Mouse (Mus musculus) thymus, adult 2 months (tissue): ENCODE measurements around the gene Ccnyl1. TPM values are rescaled to one million over a fixed set of nuclear protein-coding genes. Genes with fewer than 3 reads are reported as not detected.

Experiments used
- DNase-seq: peaks from one replicate; pipeline ENCODE4 v3.0.0; 2021
- H3K27ac ChIP-seq: fragments of 200-500 bp; 2 replicates; pipeline ENCODE4 v1.5.1; 2012; ENCODE audit warnings: low read length, control low read depth; ENCODE audit not compliant: control insufficient read depth, insufficient read depth
- H3K27me3 ChIP-seq: fragments of 200-500 bp; 2 replicates; pipeline ENCODE4 v1.6.1; 2012; ENCODE audit warnings: mild to moderate bottlenecking, low read length, moderate library complexity, mixed read lengths; ENCODE audit not compliant: control insufficient read depth, insufficient read depth
- H3K36me3 ChIP-seq: fragments of 200-500 bp; 2 replicates; pipeline ENCODE4 v1.6.1; 2012; ENCODE audit warnings: mild to moderate bottlenecking, low read length, moderate library complexity; ENCODE audit not compliant: control insufficient read depth, insufficient read depth
- H3K4me1 ChIP-seq: fragments of 200-500 bp; replicated peaks from 2 replicates; pipeline ENCODE4 v1.6.1; 2012; ENCODE audit warnings: low read length; ENCODE audit not compliant: control insufficient read depth, insufficient read depth
- H3K4me3 ChIP-seq: fragments of 200-500 bp; 2 replicates; pipeline ENCODE4 v1.5.1; 2012; ENCODE audit warnings: mild to moderate bottlenecking, low read length, control low read depth, moderate library complexity; ENCODE audit not compliant: control insufficient read depth, insufficient read depth
- CTCF ChIP-seq: fragments of 200-500 bp; IDR thresholded peaks from 2 replicates; pipeline ENCODE4 v1.5.1; 2012; ENCODE audit warnings: mild to moderate bottlenecking, control low read depth, low read length, moderate library complexity, borderline replicate concordance; ENCODE audit not compliant: control insufficient read depth, poor library complexity, insufficient read depth; ENCODE audit errors: extremely low read depth
- POLR2A ChIP-seq: fragments of 200-500 bp; IDR thresholded peaks from 2 replicates; pipeline ENCODE4 v1.6.1; 2012; ENCODE audit warnings: mild to moderate bottlenecking, low read length, control low read depth, moderate library complexity; ENCODE audit not compliant: control insufficient read depth, poor library complexity, insufficient read depth; ENCODE audit errors: extremely low read depth
- WGBS: fragments of 180-500 bp; shearing (Covaris S2); methylation state at CpG from one replicate; pipeline ENCODE4 v1.1.7; 2018; 5-methylcytosine and 5-hydroxymethylcytosine counted together
- polyA plus RNA-seq: library from polyadenylated mRNA; depleted of rRNA; stranded (reverse); fragments of >200 nt; gene quantifications from 2 replicates; pipeline ENCODE4 v1.2.3, GENCODE M21; 2012

Gene Ccnyl1
- polyA plus RNA-seq, 1 experiment, result 13.2 TPM

GRCm38 (mm10) chr1:64731341-64732020 is 41.2 kb downstream of the Ccnyl1 start:
- no peak for DNase-seq
- no peak overlapping the region for H3K4me3 ChIP-seq
- WGBS, result 94% methylated on average over 16 of the region's 16 CpGs
- H3K4me1 ChIP-seq, result peaks cover 16% of the 10 kb centered on the region
- no peak for TF ChIP-seq POLR2A
- no peaks in the 10 kb centered on the region for H3K36me3 ChIP-seq
- no peak overlapping the region for H3K27ac ChIP-seq
- no peaks in the 10 kb centered on the region for H3K27me3 ChIP-seq

GRCm38 (mm10) chr1:64732161-64732560 is 41.9 kb downstream of the Ccnyl1 start:
- peaks cover 17% of the 10 kb centered on the region for H3K4me1 ChIP-seq
- H3K36me3 ChIP-seq, result no peaks in the 10 kb centered on the region
- TF ChIP-seq POLR2A, result no peak
- no peak for TF ChIP-seq CTCF
- 97% methylated on average over 10 of the region's 10 CpGs for WGBS
- H3K27ac ChIP-seq, result no peak overlapping the region
- no peaks in the 10 kb centered on the region for H3K27me3 ChIP-seq
- no peak for DNase-seq
- no peak overlapping the region for H3K4me3 ChIP-seq

GRCm38 (mm10) chr1:64732637-64733200 is 42.5 kb downstream of the Ccnyl1 start:
- no peak overlapping the region for H3K4me3 ChIP-seq

GRCm38 (mm10) chr1:64733453-64734245 is 43.4 kb downstream of the Ccnyl1 start:
- H3K4me1 ChIP-seq, result peaks cover 20% of the 10 kb centered on the region
- WGBS, result 95% methylated on average over 11 of the region's 11 CpGs

More at GRCm38 (mm10) chr1:64732637-64733200, 42.5 kb downstream of the Ccnyl1 start:
- WGBS, result 93% methylated on average over 7 of the region's 7 CpGs
- no peaks in the 10 kb centered on the region for H3K27me3 ChIP-seq
- no peak for TF ChIP-seq CTCF
- no peak for TF ChIP-seq POLR2A
- H3K27ac ChIP-seq, result no peak overlapping the region
- no peak for DNase-seq
- H3K36me3 ChIP-seq, result no peaks in the 10 kb centered on the region
- peaks cover 17% of the 10 kb centered on the region for H3K4me1 ChIP-seq

GRCm38 (mm10) chr1:64734771-64735750 is 44.8 kb downstream of the Ccnyl1 start:
- Histone ChIP-seq H3K4me1 (peaks cover 23% of the 10 kb centered on the region), H3K27me3 (no peaks in the 10 kb centered on the region), H3K4me3 (peak overlapping the region; percentile 27), H3K27ac (no peak overlapping the region), H3K36me3 (no peaks in the 10 kb centered on the region)
- DNase-seq, result no peak
- TF ChIP-seq POLR2A (0 out of 2 replicates have a peak, but pooled peaks have one; percentile 22), CTCF (no peak)
- 70% methylated on average over 58 of the region's 58 CpGs for WGBS

More at GRCm38 (mm10) chr1:64733453-64734245, 43.4 kb downstream of the Ccnyl1 start:
- no peak for DNase-seq
- no peak overlapping the region for H3K27ac ChIP-seq
- no peaks in the 10 kb centered on the region for H3K36me3 ChIP-seq
- no peak overlapping the region for H3K4me3 ChIP-seq
- TF ChIP-seq CTCF (no peak), POLR2A (no peak)
- no peaks in the 10 kb centered on the region for H3K27me3 ChIP-seq
